Mouse (Mus musculus): ENCODE results near the gene Ccdc121.
"Not testable (repeated sequence)": the region's sequence is repeated elsewhere in the genome, so short reads cannot be mapped to it uniquely, and the experiment has no call there.

- not testable (repeated sequence) for TF ChIP-seq POLR2A (IDR thresholded peaks at IDR 0.05; ENCODE audit: borderline replicate concordance, control insufficient read depth, low read depth, low read length); CTCF (IDR thresholded peaks at IDR 0.05; ENCODE audit: control insufficient read depth, insufficient read depth, low read length)
Observed at GRCm38 (mm10) chr1:181510855-181511254, 396 bp downstream of the Ccdc121 start.

Measured in bone marrow, adult 2 months (tissue).